Mouse (Mus musculus) adrenal gland, adult 8-10 months (tissue): ENCODE data around the gene Rbbp5. TPM values are rescaled to one million over a fixed set of nuclear protein-coding genes. Genes with fewer than 3 reads are reported as not detected.
"Not testable (repeated sequence)": the region's sequence is repeated elsewhere in the genome, so short reads cannot be mapped to it uniquely, and the experiment has no call there.

Experiments used
- DNase-seq: peaks from one replicate; pipeline ENCODE4 v3.0.0; 2022
- total RNA-seq, 4 experiments: library from RNA; stranded (reverse); gene quantifications; 2 replicates each; pipeline ENCODE4 v1.2.4; 2022

Rbbp5 gene
- 10 to 100 TPM; 32.1 to 49.6 (median 44.7) TPM for total RNA-seq

- peak; percentile 66 for DNase-seq
These were observed at the start of gene Rbbp5 for GRCm38 (mm10) chr1:132476928-132477691. Rbbp5 (plus strand) TSS chr1:132477365.

DNA sequence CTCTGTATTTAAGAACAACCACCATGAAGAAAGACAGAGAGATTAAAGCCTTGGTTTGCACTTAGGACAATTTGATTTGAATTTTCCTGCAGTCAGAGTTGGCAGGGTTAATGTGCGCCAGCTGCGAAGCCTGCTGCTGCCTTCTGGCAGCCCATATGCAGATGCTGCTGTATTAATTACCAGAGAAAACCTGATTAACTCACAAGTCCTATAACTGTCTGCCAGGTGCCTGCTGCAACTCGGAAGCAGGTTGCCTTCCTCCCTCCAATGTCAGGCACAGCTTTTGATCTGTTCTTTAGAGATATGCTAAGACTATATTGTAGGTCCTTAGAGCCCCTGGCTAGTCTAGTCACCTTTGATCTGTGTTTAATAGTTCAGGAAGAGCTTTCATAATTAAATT is 46.3 kb upstream of the Rbbp5 start:
- no peak for DNase-seq

DNA sequence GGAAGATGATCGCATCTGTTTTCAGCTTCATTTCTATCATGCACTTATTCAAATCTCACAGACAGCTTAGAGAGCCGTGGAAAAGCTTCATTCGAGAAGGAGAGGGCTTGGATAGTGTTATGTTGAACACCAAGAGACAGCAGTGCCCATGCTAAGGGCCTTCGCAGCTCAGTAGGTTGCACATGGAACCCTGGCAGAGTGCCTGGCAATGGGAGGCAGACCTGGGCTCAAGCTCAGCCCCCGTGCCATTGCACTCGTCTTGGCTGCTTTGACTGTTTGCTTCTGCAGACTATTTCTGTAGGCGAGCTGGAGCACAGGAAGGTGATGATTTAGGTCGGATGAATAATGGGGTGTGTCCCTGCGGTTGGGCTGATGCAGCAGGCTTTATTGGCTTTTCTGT is 45.4 kb upstream of the Rbbp5 start:
- DNase-seq, result no peak

DNA sequence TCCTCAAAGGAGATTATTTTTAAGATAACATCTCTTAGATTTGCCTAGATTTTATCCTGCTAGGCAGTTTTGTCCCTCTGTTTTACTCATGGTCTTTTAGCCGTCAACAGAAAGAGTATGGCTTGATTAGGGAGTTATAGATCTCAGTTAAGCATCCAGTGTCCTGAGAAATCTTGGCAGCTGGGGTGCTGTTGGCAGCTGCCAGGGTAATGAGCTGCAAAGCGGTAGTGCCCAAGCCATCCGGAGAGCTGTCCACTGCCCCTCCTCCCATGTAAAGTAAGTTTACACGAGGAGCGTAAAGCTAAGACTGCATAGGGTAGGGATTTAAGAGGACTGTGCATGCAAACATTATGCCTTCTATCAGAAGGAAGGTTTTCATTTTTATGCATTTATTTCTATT is 43.8 kb upstream of the Rbbp5 start:
- DNase-seq, result no peak

GRCm38 (mm10) chr1:132434032-132434431 is 43.1 kb upstream of the Rbbp5 start:
- DNase-seq, result no peak

DNA sequence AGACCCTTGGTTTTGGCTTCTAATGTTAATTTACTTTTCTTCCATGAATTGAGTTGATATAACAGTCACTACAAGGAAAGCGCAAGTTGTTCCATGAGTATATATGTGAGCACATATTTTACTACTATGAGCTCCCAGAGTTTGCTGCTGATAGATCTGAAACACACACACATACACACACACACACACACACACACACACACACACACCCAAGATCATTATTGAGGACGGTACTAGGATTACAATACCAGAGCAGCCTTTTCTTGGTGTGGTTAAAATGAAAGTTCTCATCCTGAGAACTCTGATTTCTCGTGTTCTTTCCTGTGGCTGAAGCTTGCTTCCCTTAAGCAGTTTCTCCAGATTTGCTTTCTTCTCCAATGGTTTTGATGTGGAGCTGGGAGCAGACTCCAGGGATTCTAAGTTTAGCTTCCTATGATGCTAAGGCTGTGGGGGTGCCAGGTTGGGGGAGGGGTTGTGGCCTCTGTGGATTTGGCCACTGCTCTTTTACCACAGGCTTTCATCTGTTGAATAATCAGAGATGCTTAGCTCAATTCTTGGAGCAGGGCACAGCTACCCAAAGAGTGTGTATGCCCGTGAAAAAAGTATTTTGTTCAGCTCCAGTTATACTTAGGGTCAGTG is 40.7 kb upstream of the Rbbp5 start:
- no peak for DNase-seq

- DNase-seq, result no peak
These were observed 40.2 kb upstream of the Rbbp5 start for GRCm38 (mm10) chr1:132436960-132437359.

DNA sequence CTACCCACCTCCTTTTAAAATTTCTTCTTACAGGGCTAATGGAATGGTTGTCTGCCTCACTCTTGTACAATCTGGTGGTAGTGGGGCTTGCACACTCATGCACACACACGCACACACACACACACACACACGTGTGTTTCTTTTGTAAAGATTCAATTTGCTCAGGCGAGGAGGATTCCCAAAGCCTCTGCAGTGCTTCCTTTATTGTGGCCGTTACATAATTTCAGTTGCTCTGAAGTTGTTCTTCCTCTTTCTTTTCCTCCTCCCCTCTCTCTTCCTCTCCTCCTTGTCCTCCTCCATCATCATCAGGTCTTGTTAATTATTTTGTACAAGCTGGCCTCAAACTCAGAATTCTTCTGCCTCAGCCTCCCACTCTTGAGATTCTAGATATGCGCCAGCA is 39.8 kb upstream of the Rbbp5 start:
- no peak for DNase-seq

GRCm38 (mm10) chr1:132440896-132441435 is 36.2 kb upstream of the Rbbp5 start:
- no peak for DNase-seq

GRCm38 (mm10) chr1:132449742-132450141 is 27.4 kb upstream of the Rbbp5 start:
- DNase-seq, result no peak

DNA sequence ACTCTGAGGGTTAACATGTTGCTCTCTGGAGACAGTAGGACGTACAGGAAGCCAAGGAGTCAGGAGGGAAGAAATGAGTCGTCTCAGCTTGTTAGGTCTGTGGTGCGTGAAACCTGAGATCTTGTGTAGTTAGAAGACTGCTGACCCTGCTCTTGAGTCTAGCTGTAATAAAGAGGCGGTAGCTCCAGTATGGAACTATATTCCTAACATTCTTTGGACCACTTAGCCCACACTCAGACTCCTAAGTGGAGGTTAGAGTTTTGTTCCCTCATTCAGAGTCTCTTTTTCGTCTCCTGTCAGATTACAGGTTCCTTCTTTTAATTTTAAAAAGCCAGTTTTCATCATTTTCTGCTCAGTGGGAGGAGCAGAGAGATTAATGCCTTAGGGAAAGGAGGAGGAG is 12.5 kb upstream of the Rbbp5 start:
- DNase-seq, result no peak

DNA sequence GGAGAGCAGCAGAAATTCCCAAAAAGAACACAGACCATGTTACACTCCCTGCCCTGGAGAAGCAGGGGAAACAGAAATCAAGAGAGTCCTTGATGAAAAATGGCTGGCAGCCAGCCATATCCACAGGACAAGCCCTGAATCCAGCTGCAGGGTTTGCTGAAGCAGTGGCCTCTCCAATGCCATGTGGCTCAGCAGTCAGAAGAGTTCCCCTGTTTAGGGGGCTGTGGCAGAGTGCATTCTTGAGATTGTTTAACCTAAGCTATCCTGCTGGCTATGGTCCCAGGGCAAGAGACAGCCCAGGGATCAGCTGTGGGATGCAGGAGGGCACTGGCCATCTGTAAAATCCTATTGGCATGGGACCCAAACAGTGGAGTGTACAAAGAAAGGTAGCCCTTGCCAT is 8.2 kb upstream of the Rbbp5 start:
- DNase-seq, result peak; percentile 39

- DNase-seq, result no peak
These were observed 7.6 kb upstream of the Rbbp5 start for GRCm38 (mm10) chr1:132469519-132469918.

DNA sequence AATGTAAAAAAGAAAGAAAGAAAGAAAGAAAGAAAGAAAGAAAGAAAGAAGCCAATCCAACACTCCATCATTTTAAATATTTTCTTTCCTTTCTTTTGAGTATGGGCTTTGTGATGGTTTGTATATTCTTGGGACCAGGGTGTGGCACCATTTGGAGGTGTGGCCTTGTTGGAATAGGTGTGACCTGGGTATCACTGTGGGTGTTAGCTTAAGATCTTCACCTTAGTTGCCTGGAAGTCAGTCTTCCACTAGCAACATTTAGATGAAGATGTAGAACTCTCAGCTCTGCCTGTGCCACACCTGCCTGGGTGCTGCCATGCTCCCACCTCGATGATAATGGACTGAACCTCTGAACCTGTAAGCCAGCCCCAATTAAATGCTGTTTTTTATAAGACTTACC is 7.1 kb upstream of the Rbbp5 start:
- DNase-seq, result not testable (repeated sequence)

GRCm38 (mm10) chr1:132471032-132471431 is 6.1 kb upstream of the Rbbp5 start:
- DNase-seq, result no peak

GRCm38 (mm10) chr1:132471499-132471898 is 5.7 kb upstream of the Rbbp5 start:
- DNase-seq, result no peak

- DNase-seq, result no peak
These were observed 4.6 kb upstream of the Rbbp5 start for GRCm38 (mm10) chr1:132472537-132472936.

GRCm38 (mm10) chr1:132474496-132474895 is 2.7 kb upstream of the Rbbp5 start:
- no peak for DNase-seq

DNA sequence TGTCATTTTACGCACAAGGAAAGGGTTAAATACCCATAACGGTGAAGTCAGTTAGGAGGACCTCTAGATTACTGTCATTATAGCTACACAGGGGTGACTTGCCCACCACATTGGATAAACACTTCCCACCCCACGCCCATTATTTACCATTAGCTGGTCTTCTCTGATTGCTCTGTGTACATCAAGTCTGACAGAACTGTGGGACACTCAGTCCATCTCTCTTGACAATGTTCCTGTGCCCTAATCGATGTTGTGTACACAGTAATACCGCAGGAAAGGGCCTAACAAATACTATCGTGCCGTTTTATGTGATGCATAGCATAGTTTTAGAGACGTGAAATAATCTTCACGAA is 614 bp upstream of the Rbbp5 start:
- DNase-seq, result no peak

DNA sequence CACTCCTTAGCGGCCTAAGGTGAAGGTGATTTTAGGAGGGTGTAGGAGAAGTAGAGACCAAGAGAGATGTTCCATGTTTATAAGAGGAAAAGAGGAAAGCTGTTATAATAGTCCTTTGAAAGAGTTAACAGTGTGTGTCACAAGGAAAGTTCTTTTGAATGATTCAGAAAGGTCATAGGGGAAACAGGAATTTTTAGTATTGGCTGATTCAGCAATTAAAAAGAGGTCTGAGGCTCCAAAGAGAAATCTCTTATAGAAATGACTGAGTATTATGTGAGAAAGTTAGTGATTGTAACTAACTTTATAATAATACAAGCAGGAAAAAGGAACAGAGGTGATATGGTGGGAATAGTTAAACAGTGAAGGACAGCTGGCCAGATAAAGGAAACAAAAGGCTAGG is 2.3 kb downstream of the Rbbp5 start:
- DNase-seq, result no peak

GRCm38 (mm10) chr1:132481619-132482018 is 4.5 kb downstream of the Rbbp5 start:
- DNase-seq, result no peak

DNA sequence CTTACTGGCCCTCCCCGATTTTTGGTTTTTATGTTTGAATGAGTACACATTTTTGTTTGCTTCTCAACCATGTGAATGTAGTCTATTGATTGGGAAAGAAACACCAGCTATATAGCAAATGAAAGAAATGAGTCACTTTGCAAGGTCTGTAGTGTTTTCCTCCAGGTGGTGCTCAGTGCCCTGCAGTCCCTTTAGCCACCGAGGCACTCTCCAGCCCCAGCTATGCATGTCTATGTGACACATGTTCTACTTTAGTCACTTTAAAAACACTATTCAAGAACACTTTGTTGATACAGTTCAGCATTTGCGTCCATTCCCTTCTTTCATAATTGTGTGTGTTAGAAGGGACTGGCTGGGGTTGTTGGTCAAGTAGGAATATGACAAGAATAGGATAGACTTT is 6.1 kb downstream of the Rbbp5 start:
- no peak for DNase-seq

DNA sequence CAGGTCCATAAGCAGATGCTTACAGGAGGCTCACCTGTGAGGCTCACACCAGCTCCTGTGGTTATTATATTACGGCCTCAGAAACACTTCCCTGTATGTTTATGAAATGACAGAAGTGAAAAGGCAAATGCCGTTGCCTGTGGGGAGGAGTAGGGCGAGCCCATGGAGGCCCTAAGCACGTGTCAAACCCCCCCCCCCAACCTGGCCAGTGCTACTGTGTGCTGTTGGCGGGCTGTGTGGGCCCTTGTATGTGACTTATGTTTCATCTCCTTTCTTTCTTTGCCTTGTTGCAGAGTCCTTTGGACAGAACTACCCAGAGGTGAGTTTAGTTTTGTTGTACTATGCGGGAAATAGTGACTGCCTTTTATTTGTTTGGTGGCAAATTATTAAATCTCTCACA is 6.6 kb downstream of the Rbbp5 start:
- DNase-seq, result no peak

DNA sequence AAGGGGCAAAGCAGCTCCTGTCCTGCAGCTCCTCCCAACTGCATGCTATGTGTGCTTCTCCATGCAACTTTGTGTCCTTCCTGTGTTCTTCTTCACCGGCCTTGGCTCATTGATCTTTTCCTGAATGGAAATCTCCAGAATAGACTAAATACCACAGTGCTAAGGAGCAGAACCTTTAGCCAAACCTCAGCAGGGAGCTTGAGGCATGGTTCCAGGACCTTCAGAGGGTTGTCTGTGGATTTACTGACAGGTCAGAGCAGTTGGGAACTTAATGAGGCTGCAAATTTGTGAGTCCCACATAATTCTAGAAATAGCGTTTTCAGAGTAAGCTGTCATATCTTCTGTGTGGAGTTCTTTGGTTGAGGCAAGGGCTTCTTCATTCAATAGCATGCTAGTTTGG is 23.4 kb downstream of the Rbbp5 start:
- DNase-seq, result no peak
